Mouse (Mus musculus) ES-E14 (cell line): ENCODE measurements at regions not wholly inside any gene's neighbourhood (a gene's known extent, or its start where the extent isn't known, plus 50 kb on each side); places are given as distances from the start of the nearest gene placed in this dataset.

ENCODE experiments used
- CHD2 ChIP-seq: IDR thresholded peaks from 2 replicates; pipeline ENCODE4 v1.6.1; 2014; ENCODE audit warnings: mild to moderate bottlenecking, low read depth, low read length, inconsistent platforms
- HCFC1 ChIP-seq: IDR thresholded peaks from 2 replicates; pipeline ENCODE4 v1.6.1; 2012; ENCODE audit warnings: low read length, inconsistent platforms, borderline replicate concordance; ENCODE audit not compliant: insufficient read depth
- MAFK ChIP-seq: IDR thresholded peaks from 2 replicates; pipeline ENCODE4 v1.6.1; 2014; ENCODE audit warnings: mild to moderate bottlenecking, low read depth, low read length, inconsistent platforms; ENCODE audit not compliant: insufficient read depth
- ZNF384 ChIP-seq: IDR thresholded peaks from 2 replicates; pipeline ENCODE4 v1.6.1; 2012; ENCODE audit warnings: low read depth, low read length, inconsistent platforms

GRCm38 (mm10) chr1:77592248-77592647 is 77.4 kb upstream of the Epha4 start:
- TF ChIP-seq ZNF384 (no peak), MAFK (no peak), CHD2 (no peak), HCFC1 (no peak)
